Mouse (Mus musculus) right cerebral cortex, postnatal 36 days (tissue): ENCODE measurements around the gene Minos1.

Experiments used
- DNase-seq, 2 experiments: peaks; one replicate each; pipeline ENCODE4 v3.0.0; 2022; ENCODE audit warnings: low spot score in 2 of 2, mixed read lengths in 1 of 2

The Minos1 gene

DNA sequence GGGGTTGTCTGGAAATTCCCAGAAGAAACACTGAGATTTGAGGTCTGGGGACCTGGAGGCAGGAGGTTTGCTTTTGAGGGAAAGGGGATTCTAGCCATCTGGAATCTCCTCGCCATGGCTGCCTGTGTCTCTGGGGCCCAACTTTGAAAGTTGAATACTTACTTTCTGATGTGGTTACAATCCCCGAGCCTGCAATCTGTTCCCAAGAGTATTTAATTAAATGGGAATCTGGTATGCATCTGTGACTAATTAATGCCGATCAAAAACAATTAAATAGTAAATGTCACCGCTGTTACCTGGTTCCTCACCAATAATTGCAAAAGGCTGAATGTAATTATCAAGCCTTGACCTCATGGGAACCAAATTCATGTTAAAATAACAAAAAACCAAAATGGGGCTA is 13.7 kb upstream of the Minos1 start:
- no peak for DNase-seq

DNA sequence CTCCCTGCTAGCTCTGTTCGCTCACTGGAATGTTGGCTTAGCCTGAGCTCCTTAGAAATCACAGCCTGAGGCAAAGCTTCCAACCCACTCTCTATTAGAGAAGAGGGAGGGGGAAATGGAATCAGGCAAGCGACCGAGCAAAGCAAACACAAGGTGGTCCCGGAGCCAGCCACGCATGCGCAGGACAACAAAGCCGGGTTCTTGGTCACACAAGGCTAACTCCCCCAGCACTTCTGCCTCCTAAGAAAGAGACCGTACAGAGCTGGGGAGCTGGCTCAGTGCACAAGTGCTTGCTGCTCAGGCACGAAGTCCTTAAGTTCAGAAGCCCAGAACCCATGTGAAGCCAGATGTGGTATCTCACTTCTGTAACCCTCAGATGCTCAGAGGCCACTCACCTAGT is 12.1 kb upstream of the Minos1 start:
- no peak for DNase-seq

DNA sequence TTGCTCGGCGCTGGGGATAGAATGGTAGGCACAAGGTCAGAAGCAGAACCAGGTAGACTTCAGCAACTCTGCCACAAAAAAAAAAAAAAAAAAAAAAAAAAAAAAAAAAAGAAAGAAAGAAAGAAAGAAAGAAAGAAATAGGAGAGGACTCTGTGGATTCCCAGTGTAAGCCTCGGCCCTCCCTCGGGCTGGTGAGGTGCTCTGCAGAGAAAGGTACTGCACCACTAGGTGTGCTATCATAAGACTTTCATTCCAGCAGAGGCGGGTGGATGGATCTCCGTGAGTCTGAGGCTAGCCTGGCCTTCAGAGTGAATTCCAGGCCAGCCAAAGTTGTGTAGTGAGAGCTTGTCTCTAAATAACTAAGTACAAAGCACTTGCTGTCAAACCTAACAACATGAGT is 10.9 kb upstream of the Minos1 start:
- DNase-seq = no peak

DNA sequence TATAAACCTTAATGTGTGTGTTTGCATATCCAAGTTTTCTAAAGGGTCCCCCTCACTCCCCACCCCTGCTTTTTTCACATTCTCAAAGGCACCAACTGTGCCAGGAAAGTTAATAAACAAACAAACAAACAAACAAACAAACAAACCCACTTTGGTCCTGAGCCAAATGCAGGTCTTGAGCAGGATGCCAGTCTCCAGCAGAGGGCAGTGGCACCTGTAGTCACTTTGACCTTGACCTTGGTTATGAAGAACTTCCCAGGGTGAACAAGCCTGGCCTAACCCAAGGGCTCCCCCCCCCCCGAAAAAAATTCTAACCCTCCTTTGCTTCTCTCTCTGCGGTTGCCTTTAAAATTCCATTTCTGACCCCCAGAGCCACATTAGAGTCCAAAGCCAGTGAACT is 9.4 kb upstream of the Minos1 start:
- DNase-seq = no peak

DNA sequence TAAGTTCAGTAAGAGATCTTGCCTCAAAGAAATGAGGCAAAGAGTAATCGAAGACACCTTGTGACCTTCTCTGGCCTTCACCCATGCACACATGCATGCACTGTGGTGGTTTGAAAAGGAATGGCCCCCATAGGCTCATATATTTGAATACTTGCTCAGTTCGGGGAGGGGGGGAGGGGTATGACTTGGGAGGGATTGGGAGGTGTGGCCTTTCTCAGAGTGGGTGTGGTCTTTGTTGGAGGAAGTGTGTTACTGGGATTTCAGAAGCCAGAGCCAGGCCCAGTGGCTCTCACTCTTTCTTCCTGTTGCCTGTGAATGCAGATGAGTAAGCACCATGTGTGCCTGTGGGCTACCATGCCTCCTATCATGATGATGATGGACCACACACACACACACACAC is 5.1 kb upstream of the Minos1 start:
- DNase-seq = no peak

DNA sequence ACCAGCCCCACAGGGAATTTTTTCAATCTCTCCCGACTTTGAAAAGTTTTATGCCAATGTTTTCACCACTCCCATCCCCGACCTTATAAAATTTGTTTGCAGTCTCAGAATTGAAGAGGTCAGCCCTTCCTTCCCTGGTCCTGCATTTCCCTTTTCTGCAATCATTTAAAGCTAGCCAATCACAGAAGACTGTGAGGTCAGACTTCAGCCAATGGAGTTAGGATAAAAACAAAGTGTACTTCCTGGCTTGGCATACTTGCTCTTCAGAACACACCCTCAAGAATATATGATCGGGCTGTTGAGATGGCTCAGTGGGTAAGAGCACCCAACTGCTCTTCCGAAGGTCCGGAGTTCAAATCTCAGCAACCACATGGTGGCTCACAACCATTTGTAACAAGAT is 2.2 kb upstream of the Minos1 start:
- DNase-seq = no peak

DNA sequence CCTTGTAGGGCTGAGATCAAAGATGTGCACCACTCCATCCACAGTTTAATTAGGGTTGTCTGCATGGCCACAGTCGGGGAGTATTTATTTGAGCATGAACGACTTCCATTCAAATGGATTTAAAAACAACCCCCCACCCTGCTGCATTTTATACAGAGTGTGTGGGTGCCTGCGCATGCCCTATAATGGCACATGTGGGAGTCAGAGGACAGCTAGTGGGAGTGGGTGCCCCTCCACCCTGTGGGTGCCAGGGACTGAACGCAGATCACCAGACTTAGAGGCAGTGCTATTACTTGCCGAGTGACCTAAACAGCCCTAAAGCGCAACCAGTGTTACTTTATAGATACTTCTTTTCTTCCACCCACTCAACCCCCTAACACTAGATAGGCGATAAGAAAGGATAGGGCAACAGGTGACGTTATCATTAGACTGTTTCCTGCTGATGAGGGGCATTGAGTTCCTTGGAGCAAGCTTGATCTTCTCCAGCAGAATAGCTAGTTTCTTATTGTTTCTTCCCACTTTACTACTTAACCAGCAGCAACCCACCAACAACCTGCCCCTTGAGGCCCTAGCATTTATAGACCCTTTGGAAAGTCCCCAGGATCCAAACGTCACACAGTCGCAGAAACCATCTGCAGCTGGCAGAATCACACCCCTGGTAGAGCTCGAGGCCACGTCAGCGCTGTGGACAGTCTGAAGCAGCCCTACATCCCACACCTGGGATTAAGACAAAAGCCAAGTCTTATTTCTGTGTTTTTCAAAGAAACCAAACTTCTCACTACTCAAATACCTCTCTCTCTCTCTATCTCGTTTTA is 1.2 kb upstream of the Minos1 start:
- no peak for DNase-seq

DNA sequence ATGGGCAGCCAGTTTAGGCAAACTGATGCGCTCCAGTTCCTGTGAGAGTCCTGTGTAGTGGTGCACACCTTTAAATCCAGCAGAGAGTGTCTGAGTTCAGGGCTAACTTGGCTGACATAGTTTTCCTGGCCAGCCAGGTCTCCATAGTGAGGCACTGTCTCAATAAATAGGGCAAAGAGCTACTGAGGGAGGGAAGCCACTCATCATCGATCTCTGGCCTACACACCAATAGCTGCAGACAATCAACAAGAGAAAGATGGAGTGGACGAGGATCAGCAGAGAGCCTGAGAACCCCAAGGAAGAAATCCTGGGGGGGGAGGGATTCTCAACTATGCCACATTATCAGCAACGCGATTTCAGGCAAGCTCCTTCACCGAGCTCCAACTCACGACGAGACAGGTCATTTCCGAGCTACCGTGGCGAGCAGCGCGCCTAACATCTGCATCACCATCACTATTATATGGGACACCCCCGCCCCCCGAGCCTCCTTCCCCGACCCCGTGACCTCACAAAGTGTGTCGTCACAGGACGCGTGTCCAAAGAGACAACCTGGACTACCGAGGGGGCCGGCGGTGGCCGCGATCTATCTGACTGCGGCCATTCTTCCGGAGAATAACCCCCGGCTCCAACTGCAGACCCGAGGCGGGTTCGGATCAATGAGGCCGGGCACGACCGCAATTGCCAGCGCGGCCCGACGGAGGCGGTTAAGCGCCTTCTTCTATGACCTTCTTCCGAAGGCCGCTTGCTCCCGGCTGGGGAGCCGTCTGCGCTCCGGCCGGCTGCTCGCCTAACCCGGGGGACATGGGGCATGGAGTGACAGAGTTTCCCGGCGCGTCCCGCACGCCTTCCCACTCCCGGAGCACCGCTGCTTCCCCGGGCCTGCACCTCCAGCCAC is 860 bp downstream of the Minos1 start:
- no peak for DNase-seq

DNA sequence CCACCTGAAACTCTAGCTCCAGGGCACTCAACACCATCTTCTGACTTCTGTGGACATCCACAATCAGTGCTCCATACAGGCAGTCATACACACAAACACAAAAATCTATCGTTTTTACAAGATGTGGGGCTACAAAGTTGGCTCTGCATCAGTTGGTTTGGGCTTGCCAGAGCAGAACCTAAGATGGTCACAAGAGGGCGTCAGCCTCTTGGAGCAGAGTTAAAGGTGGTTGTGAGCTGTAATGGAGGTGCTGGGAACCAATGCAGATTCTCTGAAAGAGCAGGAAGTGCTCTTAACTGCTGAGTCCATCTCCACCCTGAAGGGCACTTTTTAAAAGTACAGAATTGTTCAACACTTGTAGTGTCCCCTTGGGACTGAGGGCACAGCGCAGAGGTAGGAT is 4.4 kb downstream of the Minos1 start:
- no peak for DNase-seq

DNA sequence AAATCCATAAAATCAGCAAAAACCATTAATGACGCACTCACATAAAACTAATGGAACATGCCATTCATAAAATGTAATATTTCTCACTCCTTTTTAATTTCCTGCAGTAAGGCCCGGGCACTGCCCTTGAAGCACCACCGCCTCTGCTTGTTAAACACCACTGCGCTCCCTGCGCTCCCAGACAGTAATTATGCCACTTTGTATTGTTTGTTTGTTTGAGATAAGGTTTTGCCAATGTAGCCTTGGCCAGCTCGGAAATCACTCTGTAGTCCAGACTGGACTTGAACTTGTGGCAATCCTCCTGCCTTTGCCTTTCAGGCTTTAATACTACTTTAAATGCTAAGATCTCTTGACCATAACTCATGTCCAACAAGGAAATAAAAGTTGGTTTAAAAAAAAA is 6.0 kb downstream of the Minos1 start:
- DNase-seq = no peak

DNA sequence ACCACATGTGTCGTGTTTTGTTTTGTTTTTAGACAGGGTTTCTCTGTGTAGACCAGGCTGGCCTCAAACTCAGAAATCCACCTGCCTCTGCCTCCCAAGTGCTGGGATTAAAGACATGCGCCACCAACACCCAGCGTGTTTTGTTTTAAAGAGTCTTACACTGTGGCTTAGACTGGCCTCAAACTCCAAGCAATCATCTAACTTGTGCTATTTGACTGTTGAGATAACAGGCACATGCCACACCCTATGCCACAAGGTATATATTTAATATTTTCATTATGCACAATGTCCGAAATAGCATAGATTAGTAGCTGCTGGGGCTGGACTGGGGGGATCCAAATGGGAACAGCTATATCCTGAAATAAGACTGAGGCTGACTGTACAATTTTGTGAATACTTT is 8.4 kb downstream of the Minos1 start:
- no peak for DNase-seq

DNA sequence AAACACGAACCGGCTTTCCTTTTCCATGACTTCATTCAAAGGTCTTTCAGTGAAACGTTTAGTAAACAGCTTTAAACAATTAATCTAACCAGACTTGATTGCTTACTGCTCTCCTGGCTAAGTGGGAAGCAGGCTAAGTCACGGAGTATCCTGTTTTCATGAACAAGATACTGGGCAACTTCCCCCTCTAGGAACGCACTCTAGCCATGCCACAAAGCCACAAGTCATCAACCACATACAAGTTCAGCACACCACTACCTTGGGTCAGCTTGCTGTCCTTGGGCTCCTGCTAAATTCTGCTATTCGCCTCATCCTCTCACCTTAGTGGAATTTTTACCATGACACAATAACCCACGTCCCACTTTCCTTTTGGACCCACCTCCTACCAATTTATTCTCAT is 9.9 kb downstream of the Minos1 start:
- no peak for DNase-seq

DNA sequence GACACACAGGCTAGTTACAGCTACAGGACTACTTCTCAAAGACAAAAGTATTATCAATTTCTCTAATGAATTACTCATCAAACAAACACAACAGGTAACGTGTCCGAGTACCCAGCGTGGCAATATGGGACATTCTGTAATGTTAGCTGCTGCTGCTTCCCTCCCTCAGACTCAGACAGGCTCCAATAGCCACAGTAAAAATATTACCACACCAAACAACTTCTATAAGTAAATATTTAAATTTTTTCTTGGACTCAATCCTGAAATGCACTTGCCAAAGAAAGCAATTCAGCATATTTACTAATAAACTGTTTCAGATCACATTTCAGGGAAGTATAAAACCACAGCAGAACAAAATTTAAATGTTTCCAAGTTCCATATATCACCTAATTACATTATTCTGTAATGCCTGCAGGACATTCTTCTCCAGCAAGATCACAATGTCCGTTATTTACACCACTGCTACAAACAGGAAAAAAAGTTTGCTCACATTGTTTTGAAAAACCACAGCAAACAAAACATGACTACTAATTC is 10.6 kb downstream of the Minos1 start:
- no peak for DNase-seq

DNA sequence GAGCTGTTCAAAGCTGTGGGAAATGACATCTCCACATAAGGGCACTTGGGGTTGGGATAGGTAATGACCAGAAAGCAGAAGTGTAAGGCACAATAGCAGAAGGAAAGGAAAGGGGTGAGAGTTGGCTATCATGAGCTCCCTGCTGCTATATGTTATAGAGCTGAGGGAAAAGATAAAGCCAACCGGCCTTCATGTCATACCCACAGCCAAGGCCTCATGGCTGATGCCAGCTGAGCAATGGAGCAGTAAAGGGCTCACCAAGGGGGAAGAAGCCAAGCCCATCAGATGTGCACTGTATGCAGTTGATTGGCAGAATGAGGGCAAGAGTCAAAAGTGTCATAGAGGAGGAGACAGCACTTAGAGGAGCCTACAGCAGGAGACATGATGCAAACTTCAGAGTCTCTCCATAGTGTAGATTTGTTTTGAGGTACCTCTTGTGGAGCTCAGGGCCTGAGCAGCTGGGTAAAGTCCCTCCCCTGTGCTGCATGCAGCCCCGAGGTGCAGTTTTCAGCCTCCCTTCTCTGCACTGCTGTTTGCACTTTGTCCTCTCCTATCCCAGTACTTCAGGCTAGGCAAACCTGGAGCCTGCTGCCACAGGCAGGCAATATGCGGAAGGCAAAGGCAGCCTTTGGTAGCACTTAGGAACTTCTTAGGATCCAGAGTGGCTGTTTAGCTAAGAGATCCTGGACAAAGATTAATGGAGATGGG is 14.4 kb downstream of the Minos1 start:
- DNase-seq = no peak

DNA sequence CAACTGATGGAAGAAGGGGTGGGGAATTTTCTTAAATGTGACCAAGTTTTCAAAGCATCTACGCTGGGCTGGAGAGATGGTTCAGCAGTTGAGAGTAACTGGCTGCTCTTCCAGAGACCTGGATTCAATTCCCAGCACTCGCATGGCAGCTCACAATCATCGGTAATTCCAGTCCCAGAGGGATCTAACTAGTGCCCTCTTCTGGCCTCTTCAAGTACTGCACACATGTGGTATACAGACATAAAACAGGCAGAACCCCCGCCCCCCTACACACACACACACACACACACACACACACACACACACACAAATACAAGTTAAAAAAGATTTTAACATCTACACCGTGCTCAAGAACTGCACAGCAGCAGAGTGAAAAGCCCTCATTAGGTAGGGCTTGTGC is 15.2 kb downstream of the Minos1 start:
- no peak for DNase-seq

DNA sequence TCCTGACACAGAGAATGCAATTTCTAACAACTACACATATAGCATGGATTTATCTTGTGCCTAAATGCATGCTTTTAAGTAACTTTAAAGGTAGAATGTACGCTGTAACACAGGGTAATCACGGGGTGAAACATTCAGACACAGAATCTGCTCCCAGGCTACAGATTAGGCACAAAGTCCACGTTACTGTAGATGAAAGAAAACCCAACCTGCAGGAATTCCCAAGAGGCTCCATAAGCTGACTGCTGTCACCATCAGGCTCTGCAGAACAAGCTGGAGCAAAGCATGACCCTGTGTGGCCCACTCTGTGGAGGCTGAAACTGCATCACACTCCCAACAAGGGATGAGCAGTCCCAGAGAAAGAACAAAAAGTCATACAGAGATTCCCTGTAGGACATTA is 18.4 kb downstream of the Minos1 start:
- no peak for DNase-seq

DNA sequence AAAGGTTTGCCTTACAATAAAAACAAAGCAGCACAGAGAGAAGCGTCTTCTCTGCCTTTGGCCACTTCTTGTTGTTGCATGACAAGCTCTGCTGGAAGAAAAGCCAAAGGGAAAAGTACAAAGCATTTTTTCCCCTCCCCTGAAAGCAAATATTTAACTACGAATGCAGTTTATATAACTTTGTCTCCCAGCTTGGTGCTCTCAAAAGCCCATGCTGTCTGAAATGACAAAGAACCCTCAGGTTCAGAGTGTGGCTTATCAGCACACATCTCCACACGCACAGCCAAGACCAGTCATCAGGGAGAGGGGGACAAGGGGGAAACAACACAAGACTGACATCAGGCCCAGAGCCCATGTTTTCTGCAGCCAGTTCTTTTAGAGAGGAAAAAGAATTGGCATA is 19.5 kb downstream of the Minos1 start:
- no peak for DNase-seq

DNA sequence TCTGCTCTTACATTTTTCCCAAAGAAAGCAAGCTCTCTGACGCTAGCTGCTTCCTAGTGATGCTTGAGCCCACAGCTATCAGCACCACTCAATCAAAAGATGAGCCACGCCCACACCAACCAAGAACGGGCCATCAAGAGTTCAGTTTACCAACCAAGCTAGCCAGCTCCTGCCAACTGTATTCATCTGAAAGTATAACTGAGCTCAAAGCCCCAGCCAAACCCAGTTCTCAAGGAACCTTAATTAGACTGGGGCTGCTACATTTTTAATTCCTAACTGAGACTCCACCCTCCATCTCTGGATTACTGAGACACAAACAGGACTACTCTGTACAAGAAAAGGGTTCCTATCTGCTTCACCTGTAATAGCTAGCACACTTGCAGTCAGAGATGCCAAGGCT is 20.1 kb downstream of the Minos1 start:
- no peak for DNase-seq

DNA sequence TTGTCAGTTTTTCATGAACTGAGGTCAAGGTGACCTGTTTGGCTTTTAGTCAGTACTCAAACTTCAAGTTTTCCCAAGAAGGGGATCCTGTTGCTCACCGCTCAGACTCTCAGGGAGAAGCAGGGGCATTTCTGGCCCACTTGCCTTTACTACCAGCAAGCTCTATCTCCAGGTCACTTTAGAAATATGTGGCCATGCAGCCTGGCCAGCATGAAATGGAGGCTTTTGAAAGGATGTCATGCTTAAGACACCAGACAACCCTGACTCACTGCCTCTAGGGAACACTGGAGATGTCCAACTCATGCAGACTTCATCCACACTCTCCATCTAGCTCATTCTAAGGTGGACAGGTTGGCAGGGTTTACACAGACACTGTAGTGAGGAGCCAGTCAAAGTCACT is 25.5 kb downstream of the Minos1 start:
- no peak for DNase-seq

DNA sequence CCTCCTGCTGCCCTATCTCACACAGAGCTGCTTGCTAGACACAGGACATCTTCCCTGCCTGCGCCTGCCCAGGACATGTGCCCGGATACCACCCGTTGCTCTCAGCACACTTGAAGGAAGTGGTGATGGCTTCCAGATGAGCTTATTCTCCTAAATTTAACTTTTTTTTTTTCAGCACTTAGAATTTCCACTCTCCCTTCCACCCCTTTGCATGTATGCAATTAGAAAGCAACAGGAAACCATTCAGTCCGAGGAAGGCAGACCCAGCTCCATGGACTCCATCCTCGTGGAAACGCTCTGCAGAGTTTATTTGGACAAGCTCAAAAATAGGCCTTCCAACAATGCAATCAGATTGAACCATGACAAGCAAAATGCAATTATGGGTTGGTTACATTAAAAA is 29.4 kb downstream of the Minos1 start:
- no peak for DNase-seq

DNA sequence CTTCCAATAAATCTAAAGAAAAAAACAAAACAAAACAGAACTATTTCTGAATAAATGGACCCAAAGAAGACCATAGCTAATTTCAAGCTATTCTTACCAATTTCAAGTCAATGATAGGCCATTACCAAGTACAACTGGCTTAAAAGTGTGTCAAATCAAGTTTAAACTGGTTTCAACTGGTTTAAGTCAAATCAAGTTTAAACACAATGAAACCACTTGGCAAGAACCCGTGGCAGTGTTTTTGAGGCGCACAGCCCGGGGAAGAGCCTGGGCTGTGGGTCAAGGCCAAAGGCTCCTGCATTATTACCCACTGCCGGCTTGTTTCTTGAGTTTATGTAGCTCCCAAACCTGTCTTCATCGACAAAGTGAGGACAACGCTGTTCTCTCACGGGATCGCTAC is 30.6 kb downstream of the Minos1 start:
- no peak for DNase-seq

DNA sequence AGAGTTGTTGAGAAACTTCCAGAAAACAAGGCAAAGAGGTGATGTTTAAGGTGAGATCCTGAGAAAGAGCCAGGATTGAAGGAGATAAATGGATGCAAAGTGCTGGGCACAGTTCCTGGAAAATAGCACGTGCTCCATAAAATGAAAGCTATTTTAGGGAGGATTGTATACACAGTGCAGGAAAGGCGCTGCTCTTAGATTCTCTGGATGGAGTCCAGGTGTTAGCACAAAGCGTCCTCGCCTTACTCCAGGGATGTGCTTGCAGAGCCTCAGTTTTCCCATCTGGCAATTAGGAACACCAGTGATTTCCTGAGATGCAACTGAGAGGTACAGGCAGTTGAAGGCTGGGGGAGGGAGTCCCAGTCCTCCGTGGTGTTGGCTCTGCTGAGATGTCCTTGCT is 34.7 kb downstream of the Minos1 start:
- no peak for DNase-seq
